ENCODE assay signal across 15 mouse cellular contexts in the genomic region with DNA sequence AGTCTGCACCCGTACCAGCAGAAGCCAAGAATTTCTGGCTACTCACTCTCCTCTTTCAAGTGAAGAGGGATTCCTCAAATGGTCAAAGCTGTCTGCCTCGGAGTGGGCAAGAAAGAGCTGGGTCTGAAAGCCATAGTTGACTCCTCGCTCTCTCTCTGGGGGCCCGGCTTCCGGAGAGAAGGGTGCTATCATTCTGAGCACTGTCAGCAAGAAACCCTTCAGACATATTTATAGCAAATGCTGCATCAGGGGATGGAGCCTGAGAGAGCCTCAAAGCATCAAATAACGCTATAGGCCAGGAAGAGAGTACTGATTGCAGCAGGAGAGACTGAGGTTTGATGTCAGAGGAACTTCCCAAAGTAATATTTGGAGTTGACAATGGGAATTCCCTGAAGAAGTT. TPM values are rescaled to one million over a fixed set of nuclear protein-coding genes. Genes with fewer than 3 reads are reported as not detected.
DNase-seq lines count a peak whose midpoint lies in the region; ATAC-seq and TF ChIP-seq lines count a peak whose summit lies in the region.
"Had no signal": no experiment of that assay in that cellular context is flagged by ENCODE, and none has a peak within 500 bp of the region (broad histone marks: within the 10 kb centered on the region; RNA-seq: fewer than 3 reads in every experiment).

No protein-coding gene starts in this region.

- H3K9me3 ChIP-seq in heart, embryonic 12.5 days (replicated peaks): no peaks in the 10 kb centered on the region
- H3K9me3 ChIP-seq in kidney, embryonic 15.5 days (replicated peaks): no peaks in the 10 kb centered on the region
- no peaks in the 10 kb centered on the region for H3K9me3 ChIP-seq in embryonic facial prominence, embryonic 11.5 days (replicated peaks; ENCODE audit: control insufficient read depth, low read length)
- no peaks in the 10 kb centered on the region for H3K9me3 ChIP-seq in intestine, postnatal 0 days (ENCODE audit: control insufficient read depth)

- H3K27ac ChIP-seq in heart, embryonic 12.5 days (ENCODE audit: poor library complexity, severe bottlenecking): no peak overlapping the region
- H3K27ac ChIP-seq in kidney, embryonic 15.5 days: peak overlapping the region; percentile 19
- H3K27ac ChIP-seq in embryonic facial prominence, embryonic 11.5 days (replicated peaks; ENCODE audit: low read depth, low read length): no peak overlapping the region
- no peak overlapping the region for H3K27ac ChIP-seq in intestine, postnatal 0 days (ENCODE audit: low read depth, low read length)
- H3K27ac ChIP-seq: left cerebral cortex, adult 2 months had no signal

- H3K9ac ChIP-seq in heart, embryonic 12.5 days: no peak overlapping the region
- H3K9ac ChIP-seq in kidney, embryonic 15.5 days: no peak overlapping the region
- peak overlapping the region; percentile 25; the same call in 1 of the 2 replicates for H3K9ac ChIP-seq in embryonic facial prominence, embryonic 11.5 days (replicated peaks; ENCODE audit: low read length)
- no peak overlapping the region for H3K9ac ChIP-seq in intestine, postnatal 0 days (ENCODE audit: low read depth, low read length)

- no peak overlapping the region for H3K4me3 ChIP-seq in heart, embryonic 12.5 days
- H3K4me3 ChIP-seq in kidney, embryonic 15.5 days (replicated peaks): no peak overlapping the region
- no peak overlapping the region for H3K4me3 ChIP-seq in embryonic facial prominence, embryonic 11.5 days (ENCODE audit: low read depth, low read length)
- H3K4me3 ChIP-seq in intestine, postnatal 0 days (ENCODE audit: low read depth, low read length): no peak overlapping the region
- H3K4me3 ChIP-seq: myocyte had no signal

- H3K4me2 ChIP-seq in heart, embryonic 12.5 days: peak overlapping the region; percentile 64
- H3K4me2 ChIP-seq in kidney, embryonic 15.5 days: peak overlapping the region; percentile 51; the same call in 1 of the 2 replicates
- H3K4me2 ChIP-seq in embryonic facial prominence, embryonic 11.5 days (ENCODE audit: low read depth, low read length): no peak overlapping the region
- peak overlapping the region; percentile 47; the same call in 1 of the 2 replicates for H3K4me2 ChIP-seq in intestine, postnatal 0 days (replicated peaks; ENCODE audit: low read depth)

- H3K27me3 ChIP-seq in heart, embryonic 12.5 days (replicated peaks): peaks cover 61% of the 10 kb centered on the region
- H3K27me3 ChIP-seq in kidney, embryonic 15.5 days: peaks cover 43% of the 10 kb centered on the region
- peaks cover 17% of the 10 kb centered on the region for H3K27me3 ChIP-seq in embryonic facial prominence, embryonic 11.5 days (ENCODE audit: control insufficient read depth, insufficient read depth, low read length)
- H3K27me3 ChIP-seq in intestine, postnatal 0 days (replicated peaks; ENCODE audit: control insufficient read depth, insufficient read depth, low read length): peaks cover 26% of the 10 kb centered on the region; the same call in 1 of the 2 replicates

- ATAC-seq in heart, embryonic 12.5 days (ENCODE audit: insufficient number of reproducible peaks, low FRiP score): no peak
- ATAC-seq in kidney, embryonic 15.5 days (replicated peaks; ENCODE audit: low FRiP score): no peak
- ATAC-seq in embryonic facial prominence, embryonic 11.5 days (replicated peaks; ENCODE audit: insufficient number of reproducible peaks, low FRiP score, low TSS enrichment, low read depth): no peak
- no peak for ATAC-seq in intestine, postnatal 0 days

- TF ChIP-seq CTCF in intestine, postnatal 0 days (IDR thresholded peaks at IDR 0.05; ENCODE audit: low read depth): no peak

- peaks cover 53% of the 10 kb centered on the region for H3K4me1 ChIP-seq in heart, embryonic 12.5 days (replicated peaks)
- peaks cover 78% of the 10 kb centered on the region for H3K4me1 ChIP-seq in kidney, embryonic 15.5 days
- peaks cover 7% of the 10 kb centered on the region for H3K4me1 ChIP-seq in embryonic facial prominence, embryonic 11.5 days (ENCODE audit: control insufficient read depth, insufficient read depth, low read length)
- 0 out of 2 replicates have a peak, but pooled peaks cover 4% of the 10 kb centered on the region for H3K4me1 ChIP-seq in intestine, postnatal 0 days (replicated peaks; ENCODE audit: control insufficient read depth, insufficient read depth, low read length)

- 31% methylated on average over 6 of the region's 6 CpGs for WGBS in heart, embryonic 12.5 days
- WGBS in kidney, embryonic 15.5 days: 34% methylated on average over 6 of the region's 6 CpGs
- WGBS in embryonic facial prominence, embryonic 11.5 days: 56% methylated on average over 6 of the region's 6 CpGs
- WGBS in intestine, postnatal 0 days: 62% methylated on average over 6 of the region's 6 CpGs

- no peaks in the 10 kb centered on the region for H3K36me3 ChIP-seq in heart, embryonic 12.5 days
- H3K36me3 ChIP-seq in kidney, embryonic 15.5 days: no peaks in the 10 kb centered on the region
- no peaks in the 10 kb centered on the region for H3K36me3 ChIP-seq in embryonic facial prominence, embryonic 11.5 days (replicated peaks; ENCODE audit: control insufficient read depth, insufficient read depth, low read depth, low read length)
- no peaks in the 10 kb centered on the region for H3K36me3 ChIP-seq in intestine, postnatal 0 days (ENCODE audit: control insufficient read depth, insufficient read depth)

- no peak for DNase-seq in heart, postnatal 4 days
- DNase-seq in kidney, postnatal 4 days: no peak
- DNase-seq in embryonic facial prominence, embryonic 11.5 days (ENCODE audit: low spot score): no peak
- DNase-seq in frontal cortex, postnatal 25 days (ENCODE audit: low spot score in 2 of 2): no peak
- no peak for DNase-seq in adrenal gland, postnatal 4 days (ENCODE audit: low spot score in 2 of 2)
- DNase-seq: cerebellum, adult 18-20 months; gastrocnemius, postnatal 14 days; kidney, adult 11 months; liver had no signal

RNA-seq across cellular contexts. Expression of gene Cacnb3, which starts 1.2 kb away (rescaled TPM):
- 9.5 and 10.3 TPM in 2 replicates for polyA plus RNA-seq in heart, embryonic 12.5 days (2016; fragmentation: Nextera tagmentation; extraction: Ambion mirVana)
- total RNA-seq in heart, postnatal 4 days (2021): 10 to 100 TPM; 15.5 to 15.8 TPM
- 29.8 and 36.6 TPM in 2 replicates for polyA plus RNA-seq in kidney, embryonic 15.5 days (2015; fragmentation: Nextera tagmentation; extraction: Ambion mirVana)
- 32.3 and 33.4 TPM in 2 replicates for polyA plus RNA-seq in embryonic facial prominence, embryonic 11.5 days (2014; fragmentation: Nextera tagmentation; extraction: Ambion mirVana)
- polyA plus RNA-seq in intestine, postnatal 0 days (2015; fragmentation: Nextera tagmentation; extraction: Ambion mirVana): 9.3 and 10.3 TPM in 2 replicates
- total RNA-seq in adrenal gland, postnatal 4 days (2021): 10 to 100 TPM; 28.6 to 34.5 TPM

RNA-seq across cellular contexts. Expression of gene Adcy6, which starts 19.6 kb away (rescaled TPM):
- 46.7 and 46.8 TPM in 2 replicates for polyA plus RNA-seq in heart, embryonic 12.5 days (2016; fragmentation: Nextera tagmentation; extraction: Ambion mirVana)
- 100 to 1,000 TPM; 141 to 152 TPM for total RNA-seq in heart, postnatal 4 days (2021)
- polyA plus RNA-seq in kidney, embryonic 15.5 days (2015; fragmentation: Nextera tagmentation; extraction: Ambion mirVana): 23.6 and 25.4 TPM in 2 replicates
- polyA plus RNA-seq in embryonic facial prominence, embryonic 11.5 days (2014; fragmentation: Nextera tagmentation; extraction: Ambion mirVana): 8.4 and 10.4 TPM in 2 replicates
- polyA plus RNA-seq in intestine, postnatal 0 days (2015; fragmentation: Nextera tagmentation; extraction: Ambion mirVana): 10.6 and 11.1 TPM in 2 replicates
- 10 to 100 TPM; 78.0 to 83.3 TPM for total RNA-seq in adrenal gland, postnatal 4 days (2021)

RNA-seq across cellular contexts. Expression of gene Ddx23, which starts 33.2 kb away (rescaled TPM):
- 15.0 and 16.4 TPM in 2 replicates for polyA plus RNA-seq in heart, embryonic 12.5 days (2016; fragmentation: Nextera tagmentation; extraction: Ambion mirVana)
- total RNA-seq in heart, postnatal 4 days (2021): 10 to 100 TPM; 57.6 to 59.6 TPM
- 23.1 and 23.7 TPM in 2 replicates for polyA plus RNA-seq in kidney, embryonic 15.5 days (2015; fragmentation: Nextera tagmentation; extraction: Ambion mirVana)
- polyA plus RNA-seq in embryonic facial prominence, embryonic 11.5 days (2014; fragmentation: Nextera tagmentation; extraction: Ambion mirVana): 20.8 and 22.0 TPM in 2 replicates
- polyA plus RNA-seq in intestine, postnatal 0 days (2015; fragmentation: Nextera tagmentation; extraction: Ambion mirVana): 9.0 and 11.7 TPM in 2 replicates
- 10 to 100 TPM; 76.4 to 85.9 TPM for total RNA-seq in adrenal gland, postnatal 4 days (2021)

RNA-seq across cellular contexts. Expression of gene Rnd1, which starts 47.8 kb away (rescaled TPM):
- polyA plus RNA-seq in heart, embryonic 12.5 days (2016; fragmentation: Nextera tagmentation; extraction: Ambion mirVana): 0.91 and 1.1 TPM in 2 replicates
- total RNA-seq in heart, postnatal 4 days (2021): 1 to 10 TPM; 1.5 TPM
- polyA plus RNA-seq in kidney, embryonic 15.5 days (2015; fragmentation: Nextera tagmentation; extraction: Ambion mirVana): 0.62 and 0.99 TPM in 2 replicates
- polyA plus RNA-seq in embryonic facial prominence, embryonic 11.5 days (2014; fragmentation: Nextera tagmentation; extraction: Ambion mirVana): 0.63 and 0.92 TPM in 2 replicates
- 1.1 and 1.4 TPM in 2 replicates for polyA plus RNA-seq in intestine, postnatal 0 days (2015; fragmentation: Nextera tagmentation; extraction: Ambion mirVana)
- 1 to 10 TPM; 1.1 to 1.9 TPM for total RNA-seq in adrenal gland, postnatal 4 days (2021)

RNA-seq across cellular contexts. Expression of gene 4930415O20Rik, which starts 58.7 kb away (rescaled TPM):
- polyA plus RNA-seq in heart, embryonic 12.5 days (2016; fragmentation: Nextera tagmentation; extraction: Ambion mirVana): not detected in 2 replicates
- not detected for total RNA-seq in heart, postnatal 4 days (2021)
- polyA plus RNA-seq in kidney, embryonic 15.5 days (2015; fragmentation: Nextera tagmentation; extraction: Ambion mirVana): 0.76 TPM in 1 of 2 replicates, not detected in the other
- polyA plus RNA-seq in embryonic facial prominence, embryonic 11.5 days (2014; fragmentation: Nextera tagmentation; extraction: Ambion mirVana): not detected in 2 replicates
- polyA plus RNA-seq in intestine, postnatal 0 days (2015; fragmentation: Nextera tagmentation; extraction: Ambion mirVana): not detected in 2 replicates
- total RNA-seq in adrenal gland, postnatal 4 days (2021): under 1 TPM in 1 of 2 experiments, not detected in 1; 0.62 TPM
- total RNA-seq: left cerebral cortex, adult 2 months had no signal
- polyA plus RNA-seq: cortical plate, adult 2 months had no signal
